Comparison of ENCODE assay signal across 13 mouse cellular contexts in genomic region chr17:65957782-65958325, GRCm38 (mm10). TPM values are rescaled to one million over a fixed set of nuclear protein-coding genes. Genes with fewer than 3 reads are reported as not detected.
DNase-seq lines count a peak whose midpoint lies in the region; ATAC-seq and TF ChIP-seq lines count a peak whose summit lies in the region.
"Had no signal": no experiment of that assay in that cellular context is flagged by ENCODE, and none has a peak within 500 bp of the region (broad histone marks: within the 10 kb centered on the region; RNA-seq: fewer than 3 reads in every experiment).

No protein-coding gene starts in this region.

- no peaks in the 10 kb centered on the region for H3K27me3 ChIP-seq in embryonic facial prominence, embryonic 13.5 days
- H3K27me3 ChIP-seq in embryonic facial prominence, embryonic 10.5 days (replicated peaks; ENCODE audit: low read depth, poor library complexity, severe bottlenecking), result no peaks in the 10 kb centered on the region
- H3K27me3 ChIP-seq in heart, embryonic 13.5 days (replicated peaks), result no peaks in the 10 kb centered on the region
- H3K27me3 ChIP-seq in heart, embryonic 12.5 days (replicated peaks), result no peaks in the 10 kb centered on the region
- H3K27me3 ChIP-seq in lung, embryonic 14.5 days (ENCODE audit: insufficient read depth, low read length), result no peaks in the 10 kb centered on the region
- H3K27me3 ChIP-seq: neural tube, embryonic 12.5 days had no signal

- H3K4me3 ChIP-seq in embryonic facial prominence, embryonic 13.5 days, result no peak overlapping the region
- H3K4me3 ChIP-seq in embryonic facial prominence, embryonic 10.5 days, result no peak overlapping the region
- no peak overlapping the region for H3K4me3 ChIP-seq in heart, embryonic 13.5 days
- no peak overlapping the region for H3K4me3 ChIP-seq in heart, embryonic 12.5 days
- H3K4me3 ChIP-seq in lung, embryonic 14.5 days (ENCODE audit: low read depth, low read length), result no peak overlapping the region
- H3K4me3 ChIP-seq: neural tube, embryonic 12.5 days had no signal

- H3K4me1 ChIP-seq in embryonic facial prominence, embryonic 13.5 days, result peaks cover 10% of the 10 kb centered on the region
- H3K4me1 ChIP-seq in embryonic facial prominence, embryonic 10.5 days, result peaks cover 8% of the 10 kb centered on the region
- H3K4me1 ChIP-seq in heart, embryonic 13.5 days, result peaks cover 17% of the 10 kb centered on the region
- H3K4me1 ChIP-seq in heart, embryonic 12.5 days (replicated peaks), result peaks cover 8% of the 10 kb centered on the region; the same call in 1 of the 2 replicates
- no peaks in the 10 kb centered on the region for H3K4me1 ChIP-seq in lung, embryonic 14.5 days (ENCODE audit: insufficient read depth)
- H3K4me1 ChIP-seq: neural tube, embryonic 12.5 days had no signal

- TF ChIP-seq CTCF in lung, embryonic 14.5 days (IDR thresholded peaks at IDR 0.05; ENCODE audit: low read depth), result no peak

- H3K27ac ChIP-seq in embryonic facial prominence, embryonic 13.5 days, result 0 out of 2 replicates have a peak overlapping the region, but pooled peaks have one; percentile 9
- no peak overlapping the region for H3K27ac ChIP-seq in embryonic facial prominence, embryonic 10.5 days (replicated peaks)
- H3K27ac ChIP-seq in heart, embryonic 13.5 days (replicated peaks), result peak overlapping the region; percentile 22
- no peak overlapping the region for H3K27ac ChIP-seq in heart, embryonic 12.5 days (ENCODE audit: poor library complexity, severe bottlenecking)
- no peak overlapping the region for H3K27ac ChIP-seq in lung, embryonic 14.5 days (ENCODE audit: low read depth)
- H3K27ac ChIP-seq: hindbrain, embryonic 14.5 days; neural tube, embryonic 12.5 days; stomach, postnatal 0 days had no signal

- no peak for DNase-seq in embryonic facial prominence, embryonic 10.5 days (ENCODE audit: low spot score)
- DNase-seq in lung, embryonic 14.5 days, result no peak
- no peak for DNase-seq in lung, postnatal 25 days (ENCODE audit: low spot score)
- peak; percentile 27 for DNase-seq in T-cell, adult 2 months (ENCODE audit: low spot score)
- DNase-seq in c-Kit-positive CD71-positive TER-119-positive erythroid progenitor cells, embryonic 14.5 days (ENCODE audit: low spot score), result no peak
- DNase-seq: kidney, adult 18-20 months; right cerebral cortex, postnatal 14 days had no signal

- H3K4me2 ChIP-seq in embryonic facial prominence, embryonic 13.5 days, result no peak overlapping the region
- no peak overlapping the region for H3K4me2 ChIP-seq in heart, embryonic 13.5 days
- no peak overlapping the region for H3K4me2 ChIP-seq in heart, embryonic 12.5 days
- no peak overlapping the region; the same call in 1 of the 2 replicates for H3K4me2 ChIP-seq in lung, embryonic 14.5 days
- H3K4me2 ChIP-seq: hindbrain, embryonic 14.5 days; neural tube, embryonic 12.5 days had no signal

- WGBS in embryonic facial prominence, embryonic 13.5 days, result 72% methylated on average over 8 of the region's 8 CpGs
- 93% methylated on average over 8 of the region's 8 CpGs for WGBS in embryonic facial prominence, embryonic 10.5 days
- 87% methylated on average over 8 of the region's 8 CpGs for WGBS in heart, embryonic 13.5 days
- 83% methylated on average over 8 of the region's 8 CpGs for WGBS in heart, embryonic 12.5 days
- WGBS in lung, embryonic 14.5 days, result 85% methylated on average over 8 of the region's 8 CpGs

- no peaks in the 10 kb centered on the region for H3K36me3 ChIP-seq in embryonic facial prominence, embryonic 13.5 days
- no peaks in the 10 kb centered on the region for H3K36me3 ChIP-seq in embryonic facial prominence, embryonic 10.5 days (replicated peaks)
- H3K36me3 ChIP-seq in heart, embryonic 13.5 days, result no peaks in the 10 kb centered on the region
- no peaks in the 10 kb centered on the region for H3K36me3 ChIP-seq in heart, embryonic 12.5 days
- no peaks in the 10 kb centered on the region for H3K36me3 ChIP-seq in lung, embryonic 14.5 days (ENCODE audit: insufficient read depth)
- H3K36me3 ChIP-seq: neural tube, embryonic 12.5 days had no signal

- no peak overlapping the region for H3K9ac ChIP-seq in embryonic facial prominence, embryonic 13.5 days
- no peak overlapping the region for H3K9ac ChIP-seq in heart, embryonic 13.5 days
- H3K9ac ChIP-seq in heart, embryonic 12.5 days, result no peak overlapping the region
- no peak overlapping the region for H3K9ac ChIP-seq in lung, embryonic 14.5 days
- H3K9ac ChIP-seq: hindbrain, embryonic 14.5 days; neural tube, embryonic 12.5 days had no signal

- H3K9me3 ChIP-seq in embryonic facial prominence, embryonic 13.5 days, result no peaks in the 10 kb centered on the region
- no peaks in the 10 kb centered on the region for H3K9me3 ChIP-seq in embryonic facial prominence, embryonic 10.5 days
- H3K9me3 ChIP-seq in heart, embryonic 13.5 days, result no peaks in the 10 kb centered on the region
- no peaks in the 10 kb centered on the region for H3K9me3 ChIP-seq in heart, embryonic 12.5 days (replicated peaks)
- H3K9me3 ChIP-seq in lung, embryonic 14.5 days (ENCODE audit: low read depth, low read length), result no peaks in the 10 kb centered on the region
- H3K9me3 ChIP-seq: neural tube, embryonic 12.5 days had no signal

- no peak for ATAC-seq in embryonic facial prominence, embryonic 13.5 days (ENCODE audit: insufficient number of reproducible peaks, insufficient read depth, low FRiP score, low TSS enrichment, low read depth)
- ATAC-seq in heart, embryonic 13.5 days (ENCODE audit: extremely low read depth, insufficient number of reproducible peaks, low FRiP score, low TSS enrichment), result no peak
- no peak for ATAC-seq in heart, embryonic 12.5 days (ENCODE audit: insufficient number of reproducible peaks, low FRiP score)
- ATAC-seq in lung, embryonic 14.5 days (ENCODE audit: insufficient read depth), result peak; percentile 67

RNA-seq across cellular contexts. Expression of gene Twsg1, which starts 6.8 kb away (rescaled TPM):
- 154 and 159 TPM in 2 replicates for polyA plus RNA-seq in embryonic facial prominence, embryonic 13.5 days (2015; fragmentation: Nextera tagmentation; extraction: Ambion mirVana)
- 88.5 and 90.7 TPM in 2 replicates for polyA plus RNA-seq in embryonic facial prominence, embryonic 10.5 days (2016; fragmentation: Nextera tagmentation; extraction: Ambion mirVana)
- 87.4 and 94.7 TPM in 2 replicates for polyA plus RNA-seq in heart, embryonic 13.5 days (2015; fragmentation: Nextera tagmentation; extraction: Ambion mirVana)
- 109 TPM in 2 replicates for polyA plus RNA-seq in heart, embryonic 12.5 days (2016; fragmentation: Nextera tagmentation; extraction: Ambion mirVana)
- polyA plus RNA-seq in lung, embryonic 14.5 days (2014; fragmentation: Nextera tagmentation; extraction: Ambion mirVana), result 142 and 143 TPM in 2 replicates

Comparison
In these comparisons a context has a peak if more than half of its experiments do, and no peak if none do; other contexts are left out.
1. H3K27ac ChIP-seq: peak in embryonic facial prominence, embryonic 13.5 days (single experiment) and heart, embryonic 13.5 days (single experiment); none in embryonic facial prominence, embryonic 10.5 days (single experiment), heart, embryonic 12.5 days (single experiment) and lung, embryonic 14.5 days (single experiment).